Mouse (Mus musculus) heart, adult 2 months (tissue): Measurements from ENCODE around the gene Ttll8. TPM values are rescaled to one million over a fixed set of nuclear protein-coding genes. Genes with fewer than 3 reads are reported as not detected.

Experiments used
- DNase-seq, 2 experiments: peaks; one replicate each; pipeline ENCODE4 v3.0.0; 2021
- H3K27ac ChIP-seq: fragments of 200-600 bp; 2 replicates; pipeline ENCODE4 v1.8.1; 2022
- H3K27me3 ChIP-seq: fragments of 200-500 bp; 2 replicates; pipeline ENCODE4 v1.6.1; 2012; ENCODE audit warnings: mild to moderate bottlenecking, low read length, inconsistent platforms, mixed read lengths; ENCODE audit not compliant: control insufficient read depth, insufficient read depth
- H3K36me3 ChIP-seq: fragments of 200-500 bp; 2 replicates; pipeline ENCODE4 v1.6.1; 2012; ENCODE audit warnings: low read length, inconsistent platforms; ENCODE audit not compliant: control insufficient read depth, insufficient read depth
- H3K4me1 ChIP-seq: fragments of 200-500 bp; 2 replicates; pipeline ENCODE4 v1.6.1; 2011; ENCODE audit warnings: low read length; ENCODE audit not compliant: control insufficient read depth, insufficient read depth
- H3K4me3 ChIP-seq: fragments of 200-600 bp; 2 replicates; pipeline ENCODE4 v1.8.1; 2022
- H3K79me2 ChIP-seq: fragments of 200-500 bp; replicated peaks from 2 replicates; pipeline ENCODE4 v1.6.1; 2012; ENCODE audit warnings: mild to moderate bottlenecking, inconsistent platforms, low read length, moderate library complexity, mixed read lengths; ENCODE audit not compliant: control insufficient read depth, insufficient read depth
- H3K9ac ChIP-seq: fragments of 200-500 bp; 2 replicates; pipeline ENCODE4 v1.6.1; 2012; ENCODE audit warnings: low read depth, mild to moderate bottlenecking, control low read depth, inconsistent platforms, low read length, mixed read lengths
- CTCF ChIP-seq: fragments of 200-600 bp; IDR thresholded peaks from 2 replicates; pipeline ENCODE4 v1.8.1; 2022; ENCODE audit warnings: antibody characterized with exemption, mild to moderate bottlenecking, moderate library complexity
- EP300 ChIP-seq: fragments of 200-500 bp; IDR thresholded peaks from 2 replicates; pipeline ENCODE4 v1.6.1; 2011; ENCODE audit warnings: low read depth, low read length, control low read depth; ENCODE audit not compliant: insufficient read depth
- POLR2A ChIP-seq: fragments of 200-500 bp; IDR thresholded peaks from 2 replicates; pipeline ENCODE4 v1.6.1; 2011; ENCODE audit warnings: mild to moderate bottlenecking, low read depth, low read length, control low read depth; ENCODE audit not compliant: insufficient read depth
- WGBS: fragments of 180-500 bp; shearing (Covaris S2); methylation state at CpG from one replicate; pipeline ENCODE4 v1.1.7; 2018; 5-methylcytosine and 5-hydroxymethylcytosine counted together
- intact Hi-C: fragments of 180-260 bp; cut with DNase I; formaldehyde crosslinking; loops from one replicate; pipeline ENCODE4 v1.15.1; 2025
- polyA plus RNA-seq: library from polyadenylated mRNA; depleted of rRNA; stranded (reverse); fragments of >200 nt; gene quantifications from 2 replicates; pipeline ENCODE4 v1.2.3, GENCODE M21; 2012
- total RNA-seq, 2 experiments: library from RNA; stranded (reverse); gene quantifications; 2 replicates each; pipeline ENCODE4 v1.2.3; 2021

Gene Ttll8
- total and polyA plus RNA-seq, 3 experiments = 0.18 TPM; not detected in 2

- no peak for TF ChIP-seq CTCF
- Histone ChIP-seq H3K27ac (no peak overlapping the region), H3K27me3 (peaks cover 2% of the 10 kb centered on the region; the same call in 1 of the 2 replicates), H3K36me3 (no peaks in the 10 kb centered on the region), H3K9ac (no peak overlapping the region), H3K4me1 (peaks cover 4% of the 10 kb centered on the region), H3K79me2 (no peaks in the 10 kb centered on the region), H3K4me3 (no peak overlapping the region)
- intact Hi-C loops = no loop called here
- WGBS = 82% methylated on average over 3 of the region's 3 CpGs
- DNase-seq = no peak
These were observed 65.2 kb downstream of the Ttll8 start for GRCm38 (mm10) chr15:88889032-88889431.

- no peaks in the 10 kb centered on the region for H3K4me1 ChIP-seq
- H3K79me2 ChIP-seq = no peaks in the 10 kb centered on the region
- intact Hi-C loops = no loop called here
- WGBS = 81% methylated on average over 6 of the region's 6 CpGs
- no peak overlapping the region for H3K9ac ChIP-seq
- H3K27ac ChIP-seq = no peak overlapping the region
- H3K27me3 ChIP-seq = no peaks in the 10 kb centered on the region
- H3K36me3 ChIP-seq = no peaks in the 10 kb centered on the region
- H3K4me3 ChIP-seq = no peak overlapping the region
- TF ChIP-seq CTCF (no peak), EP300 (no peak), POLR2A (no peak)
- no peak for DNase-seq
These were observed 68.8 kb downstream of the Ttll8 start for GRCm38 (mm10) chr15:88885376-88885775.

- H3K36me3 ChIP-seq = no peaks in the 10 kb centered on the region
- no peak overlapping the region for H3K27ac ChIP-seq
- H3K79me2 ChIP-seq = no peaks in the 10 kb centered on the region
- TF ChIP-seq POLR2A (no peak), EP300 (no peak), CTCF (no peak)
- WGBS = 90% methylated on average over 9 of the region's 9 CpGs
- H3K9ac ChIP-seq = no peak overlapping the region
- H3K4me1 ChIP-seq = no peaks in the 10 kb centered on the region
- no peaks in the 10 kb centered on the region for H3K27me3 ChIP-seq
- DNase-seq = no peak
- H3K4me3 ChIP-seq = no peak overlapping the region
- intact Hi-C loops = no loop called here
These were observed 70.9 kb downstream of the Ttll8 start for GRCm38 (mm10) chr15:88883342-88883741.

- H3K27ac ChIP-seq = no peak overlapping the region
- H3K79me2 ChIP-seq = no peaks in the 10 kb centered on the region
- no peak overlapping the region for H3K9ac ChIP-seq
- H3K36me3 ChIP-seq = no peaks in the 10 kb centered on the region
- TF ChIP-seq CTCF (no peak), EP300 (no peak), POLR2A (no peak)
- intact Hi-C loops = no loop called here
- no peaks in the 10 kb centered on the region for H3K4me1 ChIP-seq
- no peak overlapping the region for H3K4me3 ChIP-seq
- DNase-seq = no peak
- WGBS = 55% methylated on average over 4 of the region's 4 CpGs
- no peaks in the 10 kb centered on the region for H3K27me3 ChIP-seq
These were observed 71.4 kb downstream of the Ttll8 start for GRCm38 (mm10) chr15:88882851-88883250.

GRCm38 (mm10) chr15:88881253-88882044 is 72.8 kb downstream of the Ttll8 start:
- Histone ChIP-seq H3K9ac (no peak overlapping the region), H3K27ac (no peak overlapping the region), H3K27me3 (no peaks in the 10 kb centered on the region), H3K4me1 (no peaks in the 10 kb centered on the region), H3K36me3 (no peaks in the 10 kb centered on the region), H3K79me2 (no peaks in the 10 kb centered on the region), H3K4me3 (no peak overlapping the region)
- TF ChIP-seq CTCF (no peak), EP300 (no peak), POLR2A (no peak)
- WGBS = 71% methylated on average over 22 of the region's 22 CpGs
- intact Hi-C loops = no loop called here
- no peak for DNase-seq

- Histone ChIP-seq H3K27me3 (no peaks in the 10 kb centered on the region), H3K27ac (no peak overlapping the region), H3K79me2 (no peaks in the 10 kb centered on the region), H3K4me1 (peaks cover 6% of the 10 kb centered on the region), H3K36me3 (no peaks in the 10 kb centered on the region), H3K9ac (no peak overlapping the region), H3K4me3 (no peak overlapping the region)
- WGBS = 76% methylated on average over 10 of the region's 10 CpGs
- no peak for DNase-seq
- intact Hi-C loops = no loop called here
- TF ChIP-seq POLR2A (no peak), CTCF (no peak), EP300 (no peak)
These were observed 77.2 kb downstream of the Ttll8 start for GRCm38 (mm10) chr15:88877021-88877400.
